Mouse (Mus musculus) embryonic facial prominence, embryonic 13.5 days (tissue): ENCODE measurements at regions not wholly inside any gene's neighbourhood (a gene's known extent, or its start where the extent isn't known, plus 50 kb on each side); places are given as distances from the start of the nearest gene placed in this dataset.

Source experiments
- ATAC-seq: fragments of 200-750 bp; cut with Nextera tagmentation; 2 replicates; pipeline ENCODE4 v1.8.0; 2017; ENCODE audit warnings: low read depth; ENCODE audit not compliant: insufficient number of reproducible peaks, insufficient read depth, low FRiP score, low TSS enrichment
- H3K27ac ChIP-seq: fragments of 300-500 bp; sonication (generic); 2 replicates; pipeline ENCODE4 v1.5.1; 2015; ENCODE audit warnings: moderate library complexity, mild to moderate bottlenecking, inconsistent platforms
- H3K27me3 ChIP-seq: fragments of 300-500 bp; sonication (generic); 2 replicates; pipeline ENCODE4 v1.6.1; 2015; ENCODE audit warnings: mild to moderate bottlenecking, inconsistent platforms
- H3K36me3 ChIP-seq: fragments of 300-500 bp; sonication (generic); 2 replicates; pipeline ENCODE4 v1.6.1; 2015; ENCODE audit warnings: mild to moderate bottlenecking, inconsistent platforms
- H3K4me1 ChIP-seq: fragments of 300-500 bp; sonication (generic); 2 replicates; pipeline ENCODE4 v1.6.1; 2015; ENCODE audit warnings: inconsistent platforms
- H3K4me2 ChIP-seq: fragments of 300-500 bp; sonication (generic); 2 replicates; pipeline ENCODE4 v1.6.1; 2015; ENCODE audit warnings: moderate library complexity, mild to moderate bottlenecking, inconsistent platforms
- H3K4me3 ChIP-seq: fragments of 300-500 bp; sonication (generic); 2 replicates; pipeline ENCODE4 v1.5.1; 2015; ENCODE audit warnings: mild to moderate bottlenecking, inconsistent platforms
- H3K9ac ChIP-seq: fragments of 300-500 bp; sonication (generic); 2 replicates; pipeline ENCODE4 v1.6.1; 2015; ENCODE audit warnings: mild to moderate bottlenecking, inconsistent platforms
- H3K9me3 ChIP-seq: fragments of 300-500 bp; sonication (generic); 2 replicates; pipeline ENCODE4 v1.6.1; 2016; ENCODE audit warnings: inconsistent platforms
- WGBS: fragments of 180-500 bp; shearing (Covaris S2); methylation state at CpG from one replicate; pipeline ENCODE4 v1.1.7; 2015; ENCODE audit warnings: mixed read lengths; 5-methylcytosine and 5-hydroxymethylcytosine counted together

DNA sequence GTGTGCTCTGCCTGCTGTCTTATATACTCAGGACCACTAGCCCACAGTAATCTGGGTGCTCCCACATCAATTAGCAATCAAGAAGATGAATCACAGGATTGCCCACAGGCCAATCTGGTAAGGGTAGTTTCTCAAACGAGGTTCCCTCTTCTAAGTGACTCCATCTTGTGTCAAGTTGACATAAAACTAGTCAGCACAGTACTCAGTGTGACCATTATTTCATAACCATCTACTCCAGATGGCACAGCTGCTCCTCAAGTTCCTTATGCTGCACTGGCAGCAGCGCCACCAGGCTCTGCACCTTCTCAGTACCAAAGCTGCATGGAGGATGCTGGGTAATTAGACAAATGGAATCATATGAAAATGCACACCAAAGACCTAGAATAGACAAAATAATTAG lies 175.6 kb upstream of the B3galt2 start:
- Histone ChIP-seq H3K9ac (no peak overlapping the region), H3K36me3 (no peaks in the 10 kb centered on the region), H3K4me2 (no peak overlapping the region), H3K4me1 (no peaks in the 10 kb centered on the region), H3K9me3 (no peaks in the 10 kb centered on the region), H3K4me3 (no peak overlapping the region), H3K27ac (no peak overlapping the region), H3K27me3 (no peaks in the 10 kb centered on the region)
- WGBS: 59% methylated on average over 2 of the region's 2 CpGs
- ATAC-seq: no peak

DNA sequence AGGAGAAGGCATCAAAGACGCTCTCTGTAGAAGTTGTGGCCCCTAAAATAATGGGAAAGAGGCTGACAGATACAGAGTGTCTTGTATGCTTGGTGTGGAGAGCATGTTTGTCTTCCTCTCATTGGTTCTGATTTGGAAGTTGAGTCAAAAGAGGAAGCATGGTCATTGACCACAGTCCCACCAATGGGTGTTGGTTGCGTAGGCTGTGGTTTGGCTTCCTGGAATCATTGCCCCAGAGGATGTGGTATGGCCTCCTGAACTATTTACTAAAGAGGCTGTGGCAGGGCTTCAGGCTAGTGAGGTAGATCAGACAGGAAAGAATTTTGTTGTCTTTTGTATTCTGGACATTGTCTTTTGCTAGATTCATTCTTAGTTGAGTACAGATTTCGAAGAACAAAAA lies 174.4 kb upstream of the B3galt2 start:
- WGBS: 85% methylated on average over 3 of the region's 3 CpGs

DNA sequence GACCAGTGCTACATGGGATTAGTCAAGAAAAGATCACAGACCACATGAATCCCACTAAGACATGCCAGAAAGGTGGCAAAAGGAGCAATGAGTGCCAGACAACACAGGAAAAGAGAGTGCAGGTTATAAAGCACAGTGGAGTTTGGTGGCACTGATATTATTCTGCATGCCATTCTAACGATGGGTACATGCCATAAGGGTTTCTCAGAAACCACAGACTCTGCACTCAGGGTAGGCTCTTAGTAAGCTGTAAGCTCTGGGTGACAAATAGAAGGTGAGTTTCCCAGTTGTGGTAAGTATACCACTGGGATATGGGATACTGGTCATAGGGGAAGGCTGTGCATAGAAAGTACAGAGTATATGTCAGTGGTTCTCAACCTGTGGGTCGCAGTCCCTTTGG lies 165.1 kb upstream of the B3galt2 start:
- H3K9ac ChIP-seq: no peak overlapping the region
- no peak overlapping the region for H3K27ac ChIP-seq
- no peak for ATAC-seq
- no peaks in the 10 kb centered on the region for H3K9me3 ChIP-seq
- no peaks in the 10 kb centered on the region for H3K36me3 ChIP-seq
- no peaks in the 10 kb centered on the region for H3K27me3 ChIP-seq
- H3K4me1 ChIP-seq: no peaks in the 10 kb centered on the region
- no peak overlapping the region for H3K4me2 ChIP-seq
- H3K4me3 ChIP-seq: no peak overlapping the region
- WGBS: 83% methylated on average over 2 of the region's 2 CpGs

More for the DNA sequence above, 174.4 kb upstream of the B3galt2 start:
- Histone ChIP-seq H3K27me3 (no peaks in the 10 kb centered on the region), H3K36me3 (no peaks in the 10 kb centered on the region), H3K27ac (no peak overlapping the region), H3K4me2 (no peak overlapping the region), H3K4me3 (no peak overlapping the region), H3K4me1 (no peaks in the 10 kb centered on the region), H3K9ac (no peak overlapping the region), H3K9me3 (no peaks in the 10 kb centered on the region)
- ATAC-seq: no peak

DNA sequence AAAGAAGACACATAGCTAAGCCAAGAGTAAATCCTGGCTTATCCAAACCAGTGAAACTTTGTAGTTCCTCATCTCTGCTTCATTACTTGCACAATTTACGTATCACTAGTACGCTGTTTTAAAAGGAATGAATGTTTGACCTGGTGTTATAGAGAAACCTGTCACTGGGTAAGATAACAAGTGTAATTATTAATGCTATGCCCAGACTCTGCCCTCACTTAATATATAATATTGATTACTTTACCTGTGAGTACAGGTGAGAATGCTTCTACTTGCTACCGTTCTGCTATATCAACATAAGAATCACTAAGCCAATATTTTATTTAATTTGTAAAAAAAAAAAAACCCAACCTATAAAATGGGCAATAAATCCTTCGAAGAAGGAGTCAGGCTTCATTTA lies 157.1 kb upstream of the B3galt2 start:
- Histone ChIP-seq H3K9me3 (no peaks in the 10 kb centered on the region), H3K27ac (no peak overlapping the region), H3K9ac (no peak overlapping the region), H3K4me1 (no peaks in the 10 kb centered on the region), H3K36me3 (no peaks in the 10 kb centered on the region), H3K27me3 (no peaks in the 10 kb centered on the region), H3K4me3 (no peak overlapping the region), H3K4me2 (no peak overlapping the region)
- 91% methylated on average over 4 of the region's 4 CpGs for WGBS
- ATAC-seq: no peak

DNA sequence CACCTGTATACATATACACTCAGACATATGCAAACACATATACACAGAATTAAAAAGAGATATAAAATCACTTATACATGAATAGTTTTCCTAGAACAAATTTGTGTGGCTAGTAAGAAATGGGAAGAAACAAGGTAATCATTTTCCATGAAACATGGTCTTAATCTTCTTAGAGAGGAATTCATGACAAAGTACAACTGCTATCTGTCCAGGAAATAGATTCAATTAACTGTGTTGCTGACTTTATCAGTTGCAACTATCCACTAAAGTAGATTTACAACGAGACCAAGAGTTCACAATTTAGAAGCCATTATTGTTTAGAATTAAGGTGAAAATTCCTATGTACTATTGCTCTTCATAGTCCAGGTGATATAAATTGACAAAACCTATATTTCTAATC lies 155.5 kb upstream of the B3galt2 start:
- H3K36me3 ChIP-seq: no peaks in the 10 kb centered on the region
- H3K4me1 ChIP-seq: no peaks in the 10 kb centered on the region
- H3K4me2 ChIP-seq: no peak overlapping the region
- no peak overlapping the region for H3K4me3 ChIP-seq
- no peak for ATAC-seq
- H3K9ac ChIP-seq: no peak overlapping the region
- H3K9me3 ChIP-seq: no peaks in the 10 kb centered on the region
- 84% methylated on average over 1 of the region's 1 CpGs for WGBS
- H3K27ac ChIP-seq: no peak overlapping the region
- no peaks in the 10 kb centered on the region for H3K27me3 ChIP-seq

DNA sequence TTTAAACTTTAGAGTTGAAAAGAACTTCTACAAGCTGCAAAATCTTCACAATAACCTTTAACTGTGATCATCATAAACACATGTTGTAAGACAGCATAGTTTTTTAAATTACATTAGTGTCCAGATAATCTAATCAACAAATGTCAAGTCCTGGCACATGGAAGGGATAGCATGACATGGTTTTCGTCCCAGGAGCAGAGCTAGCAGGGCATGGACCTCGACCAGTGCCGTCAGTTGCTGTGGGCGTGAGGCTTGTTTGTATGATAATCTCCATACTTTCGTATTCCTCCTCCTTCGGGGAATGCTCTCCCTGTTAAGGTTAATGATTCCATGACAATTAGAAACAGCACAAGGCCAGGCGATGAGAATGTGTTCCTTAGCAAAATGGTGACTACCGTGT lies 143.4 kb upstream of the B3galt2 start:
- H3K36me3 ChIP-seq: no peaks in the 10 kb centered on the region
- no peak overlapping the region for H3K4me2 ChIP-seq
- no peak for ATAC-seq
- no peak overlapping the region for H3K9ac ChIP-seq
- no peaks in the 10 kb centered on the region for H3K27me3 ChIP-seq
- H3K4me3 ChIP-seq: no peak overlapping the region
- H3K27ac ChIP-seq: no peak overlapping the region
- 46% methylated on average over 8 of the region's 8 CpGs for WGBS
- no peaks in the 10 kb centered on the region for H3K9me3 ChIP-seq
- no peaks in the 10 kb centered on the region for H3K4me1 ChIP-seq

DNA sequence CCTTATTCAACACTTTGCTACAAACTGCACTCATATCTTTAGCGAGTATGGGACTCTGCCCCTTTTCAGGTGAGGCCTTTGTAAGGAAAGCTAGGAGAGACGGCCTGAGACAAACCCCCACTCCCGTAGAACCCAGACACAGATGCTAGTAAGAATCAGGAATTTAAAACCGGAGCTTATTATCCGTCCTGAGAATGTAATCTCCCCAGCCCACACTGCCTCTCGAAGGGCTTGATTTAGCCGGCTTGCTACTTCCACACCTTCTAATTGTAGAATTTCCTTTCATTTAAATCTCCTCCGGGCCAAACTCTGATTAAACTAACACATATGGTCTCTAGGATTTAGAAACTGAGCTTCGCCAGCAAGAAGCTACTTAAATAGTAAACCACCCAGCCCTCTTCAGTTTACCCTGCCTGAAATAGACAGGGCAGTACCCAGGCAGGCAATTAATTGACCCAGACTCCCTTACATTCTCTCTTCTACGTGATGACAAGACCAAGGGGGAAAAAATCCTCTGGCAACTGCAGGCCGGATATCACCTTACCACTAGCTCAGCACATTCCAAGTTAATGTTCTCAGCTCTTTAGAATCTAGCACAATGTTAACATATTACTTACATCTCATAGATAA lies 136.9 kb upstream of the B3galt2 start:
- H3K4me1 ChIP-seq: peaks cover 8% of the 10 kb centered on the region; the same call in 1 of the 2 replicates
- peak overlapping the region; percentile 36; the same call in 1 of the 2 replicates for H3K27ac ChIP-seq

DNA sequence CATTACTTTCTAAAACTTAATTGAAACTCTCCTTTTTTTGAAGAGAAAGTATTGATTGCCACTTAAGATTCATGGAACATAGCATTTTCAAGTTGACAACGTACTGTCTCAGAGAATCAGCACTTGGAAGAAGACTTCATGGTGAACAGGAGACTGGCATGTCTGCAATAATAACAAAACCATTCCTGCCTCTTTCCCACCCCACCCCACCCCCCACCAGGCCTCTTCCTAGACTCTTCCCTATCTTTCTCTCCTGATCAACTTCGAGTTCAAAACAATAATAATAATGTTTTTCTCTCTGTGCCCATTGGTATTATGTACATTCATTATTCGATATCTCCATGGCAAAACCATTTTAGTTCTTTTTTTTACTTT lies 136.4 kb upstream of the B3galt2 start:
- no peaks in the 10 kb centered on the region for H3K27me3 ChIP-seq
- H3K27ac ChIP-seq: no peak overlapping the region
- peaks cover 8% of the 10 kb centered on the region; the same call in 1 of the 2 replicates for H3K4me1 ChIP-seq
- no peak overlapping the region for H3K4me2 ChIP-seq
- no peaks in the 10 kb centered on the region for H3K9me3 ChIP-seq
- H3K4me3 ChIP-seq: no peak overlapping the region
- ATAC-seq: no peak
- WGBS: 67% methylated on average over 3 of the region's 3 CpGs
- no peaks in the 10 kb centered on the region for H3K36me3 ChIP-seq
- no peak overlapping the region for H3K9ac ChIP-seq

More for the DNA sequence above, 136.9 kb upstream of the B3galt2 start:
- no peaks in the 10 kb centered on the region for H3K36me3 ChIP-seq
- no peak for ATAC-seq
- H3K4me3 ChIP-seq: no peak overlapping the region
- 16% methylated on average over 11 of the region's 11 CpGs for WGBS
- H3K9me3 ChIP-seq: no peaks in the 10 kb centered on the region
- no peak overlapping the region for H3K9ac ChIP-seq
- H3K4me2 ChIP-seq: peak overlapping the region; percentile 7; the same call in 1 of the 2 replicates
- no peaks in the 10 kb centered on the region for H3K27me3 ChIP-seq

DNA sequence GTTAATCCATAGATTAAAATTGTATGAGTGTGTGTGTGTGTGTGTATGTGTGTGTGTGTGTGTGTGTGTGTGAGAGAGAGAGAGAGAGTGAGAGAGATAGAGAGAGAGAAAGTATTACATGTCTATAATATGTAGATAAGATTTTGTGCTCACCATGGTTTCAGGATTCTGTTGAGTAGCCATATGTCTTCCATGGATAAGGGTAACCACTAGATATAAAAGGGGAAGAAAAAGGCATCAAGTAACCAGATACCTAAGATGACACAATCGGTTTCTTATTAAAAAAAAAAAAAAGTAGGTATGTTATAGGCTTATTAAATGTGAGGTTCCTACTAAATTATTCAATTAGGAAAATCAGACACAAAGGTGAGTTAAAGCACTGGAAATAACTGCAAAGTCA lies 135.1 kb upstream of the B3galt2 start:
- Histone ChIP-seq H3K9me3 (no peaks in the 10 kb centered on the region), H3K9ac (no peak overlapping the region), H3K4me3 (no peak overlapping the region), H3K27me3 (no peaks in the 10 kb centered on the region), H3K4me1 (peaks cover 8% of the 10 kb centered on the region; the same call in 1 of the 2 replicates), H3K36me3 (no peaks in the 10 kb centered on the region), H3K27ac (no peak overlapping the region), H3K4me2 (no peak overlapping the region)
- 93% methylated on average over 1 of the region's 1 CpGs for WGBS
- no peak for ATAC-seq

DNA sequence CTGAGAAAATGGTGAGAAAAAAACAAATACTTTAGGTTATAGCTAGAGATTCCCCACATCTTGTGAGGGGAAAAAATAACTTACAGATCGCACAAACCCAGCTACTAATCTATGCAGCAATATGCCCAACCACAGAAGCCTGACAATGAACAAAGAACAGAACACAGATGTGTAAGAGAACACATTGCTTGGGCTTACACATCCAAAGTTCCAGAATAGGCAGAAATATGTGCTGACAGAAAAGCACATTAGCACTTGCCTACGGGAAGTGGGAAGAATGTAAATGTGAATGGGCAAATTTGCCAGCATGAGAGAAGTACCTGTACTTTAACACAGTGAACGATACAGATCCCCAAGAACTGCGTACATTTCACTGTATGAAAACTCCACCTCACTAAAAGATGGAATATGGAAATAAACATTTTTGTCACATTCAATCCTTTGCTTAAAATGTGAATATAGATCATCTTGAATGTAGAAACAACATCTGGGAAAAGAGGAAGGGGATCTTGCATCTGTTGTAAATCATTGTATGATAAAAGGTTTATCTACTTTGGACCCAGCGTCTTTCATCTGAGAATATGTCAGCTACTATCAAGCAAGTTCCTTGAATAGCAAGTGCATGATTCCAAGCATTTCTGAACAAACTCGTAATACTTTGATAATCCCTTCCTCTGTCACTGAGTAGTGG lies 116.5 kb upstream of the B3galt2 start:
- Histone ChIP-seq H3K4me2 (no peak overlapping the region), H3K4me3 (no peak overlapping the region), H3K27me3 (no peaks in the 10 kb centered on the region), H3K9me3 (no peaks in the 10 kb centered on the region), H3K27ac (no peak overlapping the region), H3K9ac (no peak overlapping the region), H3K4me1 (no peaks in the 10 kb centered on the region), H3K36me3 (no peaks in the 10 kb centered on the region)
- WGBS: 68% methylated on average over 6 of the region's 6 CpGs
- ATAC-seq: no peak

DNA sequence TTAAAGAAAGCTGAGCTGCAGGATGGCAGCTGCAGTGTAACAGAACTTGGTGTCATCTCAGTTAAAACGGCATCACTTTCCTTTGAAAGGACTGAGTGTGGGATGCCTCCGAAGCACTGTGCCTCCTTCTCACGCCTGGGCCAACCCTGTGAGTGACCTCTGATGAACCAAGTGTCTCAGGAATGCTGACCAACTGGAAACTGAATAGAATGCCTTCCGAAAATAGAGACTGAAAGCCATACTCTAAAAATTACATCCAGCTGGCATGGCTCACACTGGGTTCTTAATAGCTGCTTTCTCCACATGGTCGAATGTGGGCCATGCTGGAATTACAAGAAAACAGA lies 116.0 kb upstream of the B3galt2 start:
- no peak overlapping the region for H3K9ac ChIP-seq
- no peaks in the 10 kb centered on the region for H3K36me3 ChIP-seq
- H3K4me1 ChIP-seq: no peaks in the 10 kb centered on the region
- no peaks in the 10 kb centered on the region for H3K27me3 ChIP-seq
- H3K4me2 ChIP-seq: no peak overlapping the region
- no peak overlapping the region for H3K4me3 ChIP-seq
- H3K9me3 ChIP-seq: no peaks in the 10 kb centered on the region
- ATAC-seq: no peak
- no peak overlapping the region for H3K27ac ChIP-seq
- 25% methylated on average over 5 of the region's 5 CpGs for WGBS

DNA sequence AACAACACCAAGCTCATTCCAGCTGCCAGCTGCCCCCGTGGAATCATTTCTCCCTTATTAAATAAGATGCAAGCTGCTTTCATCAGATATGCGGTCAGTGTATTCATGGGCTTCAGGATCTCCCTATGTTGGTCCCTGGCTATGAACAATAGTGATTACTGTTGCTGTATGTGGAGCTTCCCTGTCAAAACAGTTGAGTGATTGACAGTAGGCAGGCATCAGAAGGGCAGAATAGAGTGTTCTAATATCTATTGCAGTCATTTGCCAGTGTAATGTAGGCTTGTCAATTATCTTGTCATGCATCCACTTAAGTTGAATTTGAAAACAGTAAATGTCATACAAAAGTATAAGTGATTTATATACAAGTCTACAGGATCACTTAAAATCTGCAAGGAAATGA lies 100.2 kb upstream of the B3galt2 start:
- Histone ChIP-seq H3K27me3 (no peaks in the 10 kb centered on the region), H3K4me2 (no peak overlapping the region), H3K9ac (no peak overlapping the region), H3K36me3 (no peaks in the 10 kb centered on the region), H3K4me3 (no peak overlapping the region), H3K27ac (no peak overlapping the region), H3K9me3 (no peaks in the 10 kb centered on the region), H3K4me1 (no peaks in the 10 kb centered on the region)
- no peak for ATAC-seq
- WGBS: 90% methylated on average over 2 of the region's 2 CpGs
